In genomic region chr11:64931060-64931770, GRCm38 (mm10) we compare ENCODE assay signal across 15 mouse cellular contexts. TPM values are rescaled to one million over a fixed set of nuclear protein-coding genes. Genes with fewer than 3 reads are reported as not detected.
DNase-seq lines count a peak whose midpoint lies in the region; ATAC-seq and TF ChIP-seq lines count a peak whose summit lies in the region.
"Had no signal": no experiment of that assay in that cellular context is flagged by ENCODE, and none has a peak within 500 bp of the region (broad histone marks: within the 10 kb centered on the region; RNA-seq: fewer than 3 reads in every experiment).

No protein-coding gene starts in this region.

- peak; percentile 93 for TF ChIP-seq EP300 in liver, embryonic 14.5 days (IDR thresholded peaks at IDR 0.05; ENCODE audit: low read depth)

- 55% methylated on average over 11 of the region's 11 CpGs for WGBS in forebrain, embryonic 13.5 days
- 65% methylated on average over 11 of the region's 11 CpGs for WGBS in forebrain, embryonic 12.5 days
- WGBS in lung, embryonic 15.5 days = 30% methylated on average over 11 of the region's 11 CpGs
- WGBS in liver, embryonic 14.5 days (ENCODE audit: insufficient replicate concordance) = 26% methylated on average over 11 of the region's 11 CpGs

- no peak for DNase-seq in lung, postnatal 10 days
- peak; percentile 41 for DNase-seq in c-Kit-positive CD71-positive TER-119-negative erythroid progenitor cells, embryonic 14.5 days (ENCODE audit: low read depth)
- DNase-seq in liver, embryonic 14.5 days (ENCODE audit: low read depth in 3 of 3, low spot score in 3 of 3) = peak; percentile 68 to 78 (median 77)
- no peak for DNase-seq in urinary bladder, postnatal 36 days (ENCODE audit: low spot score in 2 of 2)
- no peak for DNase-seq in frontal cortex, postnatal 14 days (ENCODE audit: low spot score in 2 of 2)
- DNase-seq: adrenal gland, postnatal 14 days; cerebellum, adult 2 months; heart, postnatal 4 days; kidney, postnatal 36 days; lung, adult 2 months had no signal

- peaks cover 11% of the 10 kb centered on the region; the same call in 1 of the 2 replicates for H3K4me1 ChIP-seq in forebrain, embryonic 13.5 days
- H3K4me1 ChIP-seq in forebrain, embryonic 12.5 days = no peaks in the 10 kb centered on the region
- no peaks in the 10 kb centered on the region; the same call in 1 of the 2 replicates for H3K4me1 ChIP-seq in lung, embryonic 15.5 days
- peaks cover 27 to 30% of the 10 kb centered on the region in 2 experiments for H3K4me1 ChIP-seq in liver, embryonic 14.5 days (replicated peaks; ENCODE audit: control insufficient read depth in 2 of 2, insufficient read depth in 2 of 2, low read length in 1 of 2)
- H3K4me1 ChIP-seq: neural tube, embryonic 12.5 days had no signal

- peak overlapping the region; percentile 21; the same call in 1 of the 2 replicates for H3K27ac ChIP-seq in forebrain, embryonic 13.5 days
- no peak overlapping the region for H3K27ac ChIP-seq in forebrain, embryonic 12.5 days
- no peak overlapping the region for H3K27ac ChIP-seq in lung, embryonic 15.5 days
- H3K27ac ChIP-seq in liver, embryonic 14.5 days = peak overlapping the region; percentile 93
- H3K27ac ChIP-seq: neural tube, embryonic 12.5 days had no signal

- no peak overlapping the region for H3K9ac ChIP-seq in forebrain, embryonic 13.5 days
- no peak overlapping the region for H3K9ac ChIP-seq in forebrain, embryonic 12.5 days
- no peak overlapping the region for H3K9ac ChIP-seq in lung, embryonic 15.5 days
- peak overlapping the region; percentile 53 for H3K9ac ChIP-seq in liver, embryonic 14.5 days (replicated peaks)
- H3K9ac ChIP-seq: neural tube, embryonic 12.5 days had no signal

- H3K36me3 ChIP-seq in forebrain, embryonic 13.5 days (ENCODE audit: poor library complexity, severe bottlenecking) = no peaks in the 10 kb centered on the region
- no peaks in the 10 kb centered on the region for H3K36me3 ChIP-seq in forebrain, embryonic 12.5 days (replicated peaks)
- H3K36me3 ChIP-seq in lung, embryonic 15.5 days = no peaks in the 10 kb centered on the region
- no peaks in the 10 kb centered on the region for H3K36me3 ChIP-seq in liver, embryonic 14.5 days (replicated peaks; ENCODE audit: control insufficient read depth, insufficient read depth, low read depth)
- H3K36me3 ChIP-seq: neural tube, embryonic 12.5 days had no signal

- ATAC-seq in forebrain, embryonic 13.5 days = peak; percentile 30; the same call in 1 of the 2 replicates
- no peak for ATAC-seq in forebrain, embryonic 12.5 days (ENCODE audit: low FRiP score)
- ATAC-seq in lung, embryonic 15.5 days (ENCODE audit: borderline replicate concordance, extremely low read depth, low FRiP score, low TSS enrichment) = no peak
- peak; percentile 97 for ATAC-seq in liver, embryonic 14.5 days (ENCODE audit: insufficient read depth)
- ATAC-seq: intestine, embryonic 16.5 days had no signal

- H3K27me3 ChIP-seq in forebrain, embryonic 13.5 days = no peaks in the 10 kb centered on the region
- 0 out of 2 replicates have a peak, but pooled peaks cover under 1% of the 10 kb centered on the region for H3K27me3 ChIP-seq in forebrain, embryonic 12.5 days
- H3K27me3 ChIP-seq in lung, embryonic 15.5 days = no peaks in the 10 kb centered on the region
- no peaks in the 10 kb centered on the region for H3K27me3 ChIP-seq in liver, embryonic 14.5 days (ENCODE audit: control insufficient read depth, insufficient read depth, low read length)
- H3K27me3 ChIP-seq: neural tube, embryonic 12.5 days had no signal

- H3K4me3 ChIP-seq in forebrain, embryonic 13.5 days = no peak overlapping the region
- H3K4me3 ChIP-seq in forebrain, embryonic 12.5 days (replicated peaks) = no peak overlapping the region
- no peak overlapping the region for H3K4me3 ChIP-seq in lung, embryonic 15.5 days
- peak overlapping the region; percentile 43 to 56 for H3K4me3 ChIP-seq in liver, embryonic 14.5 days (ENCODE audit: insufficient read depth in 1 of 2, low read depth in 2 of 2, low read length in 2 of 2)
- H3K4me3 ChIP-seq: neural tube, embryonic 12.5 days had no signal

- H3K4me2 ChIP-seq in forebrain, embryonic 13.5 days = no peak overlapping the region
- no peak overlapping the region for H3K4me2 ChIP-seq in forebrain, embryonic 12.5 days
- H3K4me2 ChIP-seq in lung, embryonic 15.5 days = peak overlapping the region; percentile 3; the same call in 1 of the 2 replicates
- H3K4me2 ChIP-seq in liver, embryonic 14.5 days (ENCODE audit: low read depth) = peak overlapping the region; percentile 62
- H3K4me2 ChIP-seq: neural tube, embryonic 12.5 days had no signal

- no peaks in the 10 kb centered on the region for H3K9me3 ChIP-seq in forebrain, embryonic 13.5 days (replicated peaks)
- no peaks in the 10 kb centered on the region for H3K9me3 ChIP-seq in forebrain, embryonic 12.5 days
- H3K9me3 ChIP-seq in lung, embryonic 15.5 days = no peaks in the 10 kb centered on the region
- H3K9me3 ChIP-seq in liver, embryonic 14.5 days (ENCODE audit: control insufficient read depth, low read length) = no peaks in the 10 kb centered on the region
- H3K9me3 ChIP-seq: neural tube, embryonic 12.5 days had no signal

- TF ChIP-seq CTCF in liver, embryonic 14.5 days (IDR thresholded peaks at IDR 0.05; ENCODE audit: low read depth) = no peak

RNA-seq across cellular contexts. Expression of gene Elac2, which starts 47.6 kb away (rescaled TPM):
- 30.6 and 33.6 TPM in 2 replicates for polyA plus RNA-seq in forebrain, embryonic 13.5 days (2015; fragmentation: Nextera tagmentation; extraction: Ambion mirVana)
- polyA plus RNA-seq in forebrain, embryonic 12.5 days (2016; fragmentation: Nextera tagmentation; extraction: Ambion mirVana) = 34.8 and 38.9 TPM in 2 replicates
- 25.6 and 26.6 TPM in 2 replicates for polyA plus RNA-seq in lung, embryonic 15.5 days (2015; fragmentation: Nextera tagmentation; extraction: Ambion mirVana)
- 8.5 and 12.1 TPM in 2 replicates for polyA plus RNA-seq in liver, embryonic 14.5 days (2012; rRNA removed)
- 13.0 and 14.5 TPM in 2 replicates for polyA plus RNA-seq in liver, embryonic 14.5 days (2014; fragmentation: Nextera tagmentation; extraction: Ambion mirVana)

Comparison
In these comparisons a context has a peak if more than half of its experiments do, and no peak if none do; other contexts are left out.
1. ATAC-seq: peak in forebrain, embryonic 13.5 days (single experiment) and liver, embryonic 14.5 days (single experiment); none in forebrain, embryonic 12.5 days (single experiment) and lung, embryonic 15.5 days (single experiment).
2. H3K27ac ChIP-seq: peak in forebrain, embryonic 13.5 days (single experiment) and liver, embryonic 14.5 days (single experiment); none in forebrain, embryonic 12.5 days (single experiment) and lung, embryonic 15.5 days (single experiment).
3. H3K4me2 ChIP-seq: peak in lung, embryonic 15.5 days (single experiment) and liver, embryonic 14.5 days (single experiment); none in forebrain, embryonic 13.5 days (single experiment) and forebrain, embryonic 12.5 days (single experiment).
4. H3K4me3 ChIP-seq: peak in liver, embryonic 14.5 days (2 of 2); none in forebrain, embryonic 13.5 days (single experiment), forebrain, embryonic 12.5 days (single experiment) and lung, embryonic 15.5 days (single experiment).
5. DNase-seq: peak in c-Kit-positive CD71-positive TER-119-negative erythroid progenitor cells, embryonic 14.5 days (single experiment) and liver, embryonic 14.5 days (3 of 3); none in lung, postnatal 10 days (single experiment), urinary bladder, postnatal 36 days (0 of 2) and frontal cortex, postnatal 14 days (0 of 2).